Mouse (Mus musculus): Measurements from ENCODE around the gene Rdh1. TPM values are rescaled to one million over a fixed set of nuclear protein-coding genes. Genes with fewer than 3 reads are reported as not detected.
A peak's percentile ranks its signal among the peaks of the same experiment; 100 is the strongest.

Gene Rdh1
- polyA plus RNA-seq, 1 experiment from 2014 or later: 0.23 TPM

DNA sequence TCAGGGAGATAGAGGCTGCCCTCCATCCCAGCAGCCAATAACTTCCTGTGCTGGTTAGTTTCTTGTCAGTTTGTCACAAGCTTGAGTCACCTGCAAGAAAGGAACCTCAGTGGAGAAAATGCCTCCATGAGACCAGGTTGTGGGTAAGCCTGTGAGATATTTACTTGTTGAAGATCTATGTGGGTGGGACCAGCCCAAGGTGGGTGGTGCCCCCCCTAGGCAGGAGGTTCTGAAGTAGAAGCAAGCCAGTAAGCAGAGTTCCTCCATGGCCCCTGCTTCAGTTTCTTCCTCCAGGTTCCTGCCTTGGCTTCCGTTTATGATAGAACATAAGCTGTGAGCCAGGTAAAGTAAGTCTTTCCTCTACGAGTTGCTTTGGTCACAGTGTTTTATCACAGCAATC is 23.3 kb upstream of the Rdh1 start:
- 52% methylated on average over 2 of the region's 2 CpGs for WGBS
- Histone ChIP-seq H3K9ac (ENCODE audit: low read length) (no peak overlapping the region), H3K27me3 (ENCODE audit: control insufficient read depth, insufficient read depth, low read length) (no peaks in the 10 kb centered on the region), H3K36me3 (ENCODE audit: control insufficient read depth, insufficient read depth, low read length) (no peaks in the 10 kb centered on the region), H3K27ac (replicated peaks) (no peak overlapping the region), H3K4me2 (replicated peaks; ENCODE audit: low read depth) (no peak overlapping the region), H3K4me1 (replicated peaks; ENCODE audit: control insufficient read depth, insufficient read depth) (no peaks in the 10 kb centered on the region), H3K9me3 (ENCODE audit: control insufficient read depth, low read length) (no peaks in the 10 kb centered on the region), H3K4me3 (ENCODE audit: low read depth, low read length) (no peak overlapping the region)
- no peak for TF ChIP-seq EP300 (optimal IDR thresholded peaks at IDR 0.05)
- TF ChIP-seq CTCF (IDR thresholded peaks at IDR 0.05; ENCODE audit: low read depth): no peak
- DNase-seq (ENCODE audit: low spot score) (no peak), ATAC-seq (ENCODE audit: low FRiP score, low TSS enrichment) (no peak)

DNA sequence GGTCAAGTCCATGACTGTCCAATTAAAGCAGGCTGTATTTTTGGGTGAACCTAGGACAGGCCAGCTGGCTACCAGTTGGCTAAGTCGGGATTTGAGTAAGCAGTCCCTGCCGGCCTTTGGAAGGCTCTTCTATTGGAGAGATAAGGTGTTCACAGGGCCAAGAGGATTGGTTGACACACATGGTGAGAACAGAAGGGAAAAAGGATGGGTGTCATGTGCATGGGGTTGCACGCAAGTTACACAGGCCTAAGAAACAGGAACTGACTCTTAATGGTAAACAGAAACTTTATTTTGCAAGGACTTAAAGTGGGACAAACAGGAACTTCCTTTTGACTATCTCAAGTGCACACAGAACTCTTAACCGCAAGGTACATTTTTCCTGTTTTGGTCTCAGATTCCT is 22.6 kb upstream of the Rdh1 start:
- no peak for ATAC-seq (ENCODE audit: low FRiP score, low TSS enrichment)
- Histone ChIP-seq H3K27ac (replicated peaks) (no peak overlapping the region), H3K9ac (ENCODE audit: low read length) (no peak overlapping the region), H3K4me3 (ENCODE audit: low read depth, low read length) (no peak overlapping the region), H3K27me3 (ENCODE audit: control insufficient read depth, insufficient read depth, low read length) (no peaks in the 10 kb centered on the region), H3K36me3 (ENCODE audit: control insufficient read depth, insufficient read depth, low read length) (no peaks in the 10 kb centered on the region), H3K4me1 (replicated peaks; ENCODE audit: control insufficient read depth, insufficient read depth) (no peaks in the 10 kb centered on the region), H3K9me3 (ENCODE audit: control insufficient read depth, low read length) (no peaks in the 10 kb centered on the region), H3K4me2 (replicated peaks; ENCODE audit: low read depth) (no peak overlapping the region)
- no peak for DNase-seq (ENCODE audit: low spot score)
- TF ChIP-seq CTCF (IDR thresholded peaks at IDR 0.05; ENCODE audit: low read depth) (no peak), EP300 (optimal IDR thresholded peaks at IDR 0.05) (no peak)
- 62% methylated on average over 4 of the region's 4 CpGs for WGBS

DNA sequence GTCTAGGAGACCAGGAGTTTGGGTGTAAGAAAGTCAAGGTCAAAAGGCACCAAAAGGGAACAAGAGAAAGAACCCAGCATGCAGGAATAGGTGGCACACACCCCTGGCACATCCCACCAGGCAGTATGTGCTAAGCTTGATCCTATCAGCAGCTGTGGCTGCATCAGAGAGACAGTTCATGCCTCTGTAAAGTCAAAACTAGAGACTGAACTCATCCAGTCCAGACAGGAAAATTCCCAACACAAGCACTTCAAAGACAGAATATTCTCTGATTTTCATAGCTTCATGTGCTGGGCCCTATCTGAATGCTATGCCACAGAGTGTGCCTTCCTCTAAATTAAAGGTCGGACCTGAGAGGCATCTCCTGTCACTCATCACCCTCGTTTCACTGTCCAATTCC is 22.0 kb upstream of the Rdh1 start:
- WGBS: 30% methylated on average over 2 of the region's 2 CpGs
- no peaks in the 10 kb centered on the region for H3K9me3 ChIP-seq (ENCODE audit: control insufficient read depth, low read length)
- H3K4me2 ChIP-seq (replicated peaks; ENCODE audit: low read depth): no peak overlapping the region
- no peak overlapping the region for H3K27ac ChIP-seq (replicated peaks)
- DNase-seq (ENCODE audit: low spot score) (no peak), ATAC-seq (ENCODE audit: low FRiP score, low TSS enrichment) (no peak)
- no peaks in the 10 kb centered on the region; the same call in 1 of the 2 replicates for H3K36me3 ChIP-seq (ENCODE audit: control insufficient read depth, insufficient read depth, low read length)
- no peaks in the 10 kb centered on the region for H3K27me3 ChIP-seq (ENCODE audit: control insufficient read depth, insufficient read depth, low read length)
- no peak for TF ChIP-seq CTCF (IDR thresholded peaks at IDR 0.05; ENCODE audit: low read depth)
- no peak for TF ChIP-seq EP300 (optimal IDR thresholded peaks at IDR 0.05)
- H3K4me1 ChIP-seq (replicated peaks; ENCODE audit: control insufficient read depth, insufficient read depth): no peaks in the 10 kb centered on the region
- H3K4me3 ChIP-seq (ENCODE audit: low read depth, low read length): no peak overlapping the region
- no peak overlapping the region for H3K9ac ChIP-seq (ENCODE audit: low read length)

DNA sequence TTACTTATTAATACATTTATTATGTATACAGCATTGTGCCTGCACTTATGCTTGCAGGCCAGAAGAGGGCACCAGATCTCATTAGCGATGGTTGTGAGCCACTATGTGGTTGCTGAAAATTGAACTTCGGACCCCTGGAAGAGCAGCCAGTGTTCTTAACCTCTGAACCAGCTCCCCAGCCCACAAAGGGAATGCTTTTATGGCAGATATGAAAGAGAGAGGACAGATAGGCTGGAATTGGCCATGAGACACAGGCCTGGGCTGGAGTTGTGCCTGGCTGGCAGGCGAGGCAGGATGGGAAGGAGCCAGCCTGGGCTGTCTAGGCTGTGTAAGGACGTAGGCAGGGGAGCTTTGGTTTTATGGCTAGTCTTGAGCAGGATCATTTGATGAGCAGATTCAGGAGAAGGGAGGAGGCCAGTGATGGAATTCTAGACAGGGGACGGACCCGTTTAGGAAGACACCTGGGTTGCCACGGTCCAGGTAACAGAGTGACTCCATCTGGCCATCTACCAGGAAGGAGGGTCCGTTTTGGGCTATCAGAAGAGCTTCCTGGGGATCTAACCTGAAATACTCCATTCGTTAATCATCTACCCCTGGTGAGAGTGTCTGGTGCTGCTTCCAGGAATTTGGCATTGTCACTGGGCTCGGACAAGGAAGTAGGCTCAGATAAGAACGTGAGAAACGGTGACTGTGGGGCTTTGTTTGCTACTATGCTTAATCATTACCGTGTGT is 21.2 kb upstream of the Rdh1 start:
- peak; percentile 71 for DNase-seq (ENCODE audit: low spot score)
- Histone ChIP-seq H3K4me3 (ENCODE audit: low read depth, low read length) (0 out of 2 replicates have a peak overlapping the region, but pooled peaks have one; percentile 93), H3K9me3 (ENCODE audit: control insufficient read depth, low read length) (no peaks in the 10 kb centered on the region), H3K9ac (ENCODE audit: low read length) (no peak overlapping the region), H3K27ac (replicated peaks) (peak overlapping the region; percentile 73), H3K4me2 (replicated peaks; ENCODE audit: low read depth) (peak overlapping the region; percentile 60), H3K36me3 (ENCODE audit: control insufficient read depth, insufficient read depth, low read length) (peaks cover 8% of the 10 kb centered on the region; the same call in 1 of the 2 replicates), H3K4me1 (replicated peaks; ENCODE audit: control insufficient read depth, insufficient read depth) (no peaks in the 10 kb centered on the region), H3K27me3 (ENCODE audit: control insufficient read depth, insufficient read depth, low read length) (no peaks in the 10 kb centered on the region)
- TF ChIP-seq CTCF (IDR thresholded peaks at IDR 0.05; ENCODE audit: low read depth) (peak; percentile 82), EP300 (optimal IDR thresholded peaks at IDR 0.05) (no peak)
- peak; percentile 51 for ATAC-seq (ENCODE audit: low FRiP score, low TSS enrichment)
- WGBS: 27% methylated on average over 13 of the region's 13 CpGs

DNA sequence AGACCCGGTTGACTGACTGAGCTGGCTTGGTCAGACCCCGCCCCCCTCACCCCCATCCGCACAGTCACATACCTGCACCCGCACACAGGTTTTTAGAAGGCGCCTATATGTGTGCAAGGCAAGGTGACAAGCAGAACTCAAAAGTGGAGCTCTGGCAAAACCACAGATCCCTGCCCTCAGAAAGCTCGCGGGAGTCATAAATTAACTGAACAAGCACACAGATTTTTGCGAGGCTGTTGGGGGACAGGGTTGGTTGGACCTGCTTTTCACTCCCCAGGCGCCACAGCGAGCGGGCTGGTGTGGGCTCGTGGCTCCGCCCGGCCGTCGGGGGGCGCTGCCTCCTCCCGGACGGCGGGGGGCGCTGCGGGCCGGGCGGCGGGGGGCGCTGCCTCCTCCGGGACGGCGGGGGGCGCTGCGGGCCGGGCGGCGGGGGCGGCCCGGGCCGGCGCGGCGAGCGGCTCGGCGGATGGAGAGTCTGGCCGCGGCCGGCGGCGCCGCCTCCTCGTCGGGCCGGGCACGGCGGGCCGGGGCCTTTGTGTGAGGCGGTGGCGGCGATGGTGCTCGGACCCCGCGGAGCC is 20.3 kb upstream of the Rdh1 start, which contains the start of gene Zbtb39:
Gene Zbtb39, plus strand, starts transcription at position 456 of the 578 bp plus-strand sequence.
- Histone ChIP-seq H3K4me1 (replicated peaks; ENCODE audit: control insufficient read depth, insufficient read depth) (no peaks in the 10 kb centered on the region), H3K4me2 (replicated peaks; ENCODE audit: low read depth) (peak within 1 kb of the TSS; percentile 75), H3K9ac (ENCODE audit: low read length) (peak within 1 kb of the TSS; percentile 96), H3K27ac (replicated peaks) (peak within 1 kb of the TSS; percentile 94), H3K9me3 (ENCODE audit: control insufficient read depth, low read length) (no peaks in the 10 kb centered on the region), H3K36me3 (ENCODE audit: control insufficient read depth, insufficient read depth, low read length) (peaks cover 16% of the 10 kb centered on the region), H3K27me3 (ENCODE audit: control insufficient read depth, insufficient read depth, low read length) (no peaks in the 10 kb centered on the region), H3K4me3 (ENCODE audit: low read depth, low read length) (peak within 1 kb of the TSS; percentile 93)
- peak; percentile 63 for TF ChIP-seq CTCF (IDR thresholded peaks at IDR 0.05; ENCODE audit: low read depth)
- no peak for TF ChIP-seq EP300 (optimal IDR thresholded peaks at IDR 0.05)
- DNase-seq (ENCODE audit: low spot score): peak; percentile 87
- ATAC-seq (ENCODE audit: low FRiP score, low TSS enrichment): peak; percentile 73
- WGBS: 5% methylated on average over 9 of the region's 61 CpGs

DNA sequence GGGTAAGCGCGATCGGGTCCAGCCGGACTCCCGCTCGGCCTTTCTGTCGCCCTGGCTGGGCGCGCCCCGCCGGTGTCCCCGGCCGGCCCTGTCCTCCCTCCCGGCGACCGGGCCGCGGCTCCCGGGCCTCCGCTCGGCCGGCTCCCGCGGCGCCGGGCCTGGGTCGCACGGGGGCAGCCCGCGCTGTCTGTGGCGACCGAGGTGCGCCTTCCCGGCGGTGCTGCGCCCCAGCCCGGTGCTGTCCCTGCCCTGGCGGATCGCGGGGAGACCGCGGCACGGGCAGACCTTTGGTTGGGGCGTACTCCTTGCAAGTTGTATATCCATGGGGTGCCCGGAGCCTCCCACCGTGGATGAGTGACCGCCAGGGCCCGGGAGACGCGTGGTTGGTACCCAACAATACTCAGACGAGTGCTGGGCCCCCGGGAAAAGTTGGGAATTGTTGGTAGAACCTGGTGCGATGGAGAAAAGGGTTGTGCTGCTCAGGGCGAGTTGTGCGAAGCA is 19.8 kb upstream of the Rdh1 start:
- DNase-seq (ENCODE audit: low spot score) (peak; percentile 64), ATAC-seq (ENCODE audit: low FRiP score, low TSS enrichment) (peak; percentile 42)
- H3K4me3 ChIP-seq (ENCODE audit: low read depth, low read length): peak overlapping the region; percentile 93
- H3K9me3 ChIP-seq (ENCODE audit: control insufficient read depth, low read length): no peaks in the 10 kb centered on the region
- H3K4me2 ChIP-seq (replicated peaks; ENCODE audit: low read depth): peak overlapping the region; percentile 75
- no peaks in the 10 kb centered on the region for H3K4me1 ChIP-seq (replicated peaks; ENCODE audit: control insufficient read depth, insufficient read depth)
- peak overlapping the region; percentile 96 for H3K9ac ChIP-seq (ENCODE audit: low read length)
- under 1% methylated on average over 29 of the region's 55 CpGs for WGBS
- no peaks in the 10 kb centered on the region for H3K27me3 ChIP-seq (ENCODE audit: control insufficient read depth, insufficient read depth, low read length)
- TF ChIP-seq EP300 (optimal IDR thresholded peaks at IDR 0.05) (no peak), CTCF (IDR thresholded peaks at IDR 0.05; ENCODE audit: low read depth) (peak; percentile 12; the same call in 1 of the 2 replicates)
- H3K27ac ChIP-seq (replicated peaks): peak overlapping the region; percentile 94
- H3K36me3 ChIP-seq (ENCODE audit: control insufficient read depth, insufficient read depth, low read length): peaks cover 20% of the 10 kb centered on the region
